Mouse (Mus musculus) megakaryocyte, embryonic 14.5 days (primary cell): ENCODE results near the gene Zfp879.

ENCODE experiments used
- FLI1 ChIP-seq: IDR thresholded peaks from 2 replicates; pipeline ENCODE4 v1.6.1; 2012; ENCODE audit warnings: low read length, inconsistent platforms, mixed read lengths
- GATA1 ChIP-seq: IDR thresholded peaks from 3 replicates; pipeline ENCODE4 v1.6.1; 2012; ENCODE audit warnings: mixed read lengths, low read length, inconsistent platforms, borderline replicate concordance

DNA sequence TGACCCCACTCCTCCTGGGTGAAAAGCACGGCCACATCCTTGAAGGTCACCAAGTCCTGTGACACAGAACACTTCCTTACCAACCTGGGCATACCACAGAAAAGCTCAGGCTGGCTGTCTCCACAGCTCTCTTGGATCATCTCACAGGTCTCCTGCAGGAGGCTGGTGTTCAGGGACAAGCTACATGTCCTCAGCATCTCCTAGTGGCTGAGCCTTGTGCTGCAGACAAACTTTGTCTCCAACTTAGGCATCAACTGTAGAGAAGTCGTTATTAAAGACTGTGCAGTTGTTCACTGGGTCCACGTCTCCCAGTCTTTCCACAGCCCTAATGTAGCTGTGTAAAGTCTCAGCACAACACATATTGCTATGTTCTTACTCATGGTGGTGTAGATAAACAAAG, 42.4 kb upstream of the Zfp879 start:
- TF ChIP-seq FLI1 (no peak), GATA1 (no peak)
